Mouse (Mus musculus) limb, embryonic 13.5 days (tissue): Measurements from ENCODE around the gene Zfp787. TPM values are rescaled to one million over a fixed set of nuclear protein-coding genes. Genes with fewer than 3 reads are reported as not detected.

ENCODE experiments used
- ATAC-seq: fragments of 200-750 bp; cut with Nextera tagmentation; 2 replicates; pipeline ENCODE4 v1.8.0; 2017; ENCODE audit warnings: low read depth, moderate number of reproducible peaks, moderate TSS enrichment; ENCODE audit not compliant: low FRiP score
- H3K27ac ChIP-seq: fragments of 300-500 bp; sonication (generic); 2 replicates; pipeline ENCODE4 v1.5.1; 2015; ENCODE audit warnings: inconsistent platforms, mild to moderate bottlenecking, moderate library complexity
- H3K27me3 ChIP-seq: fragments of 300-500 bp; sonication (generic); 2 replicates; pipeline ENCODE4 v1.6.1; 2015; ENCODE audit warnings: mild to moderate bottlenecking, inconsistent platforms
- H3K36me3 ChIP-seq: fragments of 300-500 bp; sonication (generic); 2 replicates; pipeline ENCODE4 v1.6.1; 2015; ENCODE audit warnings: inconsistent platforms, mild to moderate bottlenecking, moderate library complexity
- H3K4me1 ChIP-seq: fragments of 300-500 bp; sonication (generic); 2 replicates; pipeline ENCODE4 v1.6.1; 2015; ENCODE audit warnings: inconsistent platforms
- H3K4me2 ChIP-seq: fragments of 300-500 bp; sonication (generic); replicated peaks from 2 replicates; pipeline ENCODE4 v1.6.1; 2015; ENCODE audit warnings: inconsistent platforms, mild to moderate bottlenecking, moderate library complexity
- H3K4me3 ChIP-seq: fragments of 300-500 bp; sonication (generic); 2 replicates; pipeline ENCODE4 v1.5.1; 2015; ENCODE audit warnings: moderate library complexity, mild to moderate bottlenecking, inconsistent platforms
- H3K9ac ChIP-seq: fragments of 300-500 bp; sonication (generic); 2 replicates; pipeline ENCODE4 v1.6.1; 2015; ENCODE audit warnings: mild to moderate bottlenecking, inconsistent platforms
- H3K9me3 ChIP-seq: fragments of 300-500 bp; sonication (generic); 2 replicates; pipeline ENCODE4 v1.6.1; 2016; ENCODE audit warnings: inconsistent platforms
- WGBS: fragments of 180-500 bp; shearing (Covaris S2); methylation state at CpG from one replicate; pipeline ENCODE4 v1.1.7; 2015; 5-methylcytosine and 5-hydroxymethylcytosine counted together
- polyA plus RNA-seq: library from polyadenylated mRNA; unstranded; fragments of >200 nt; fragmentation: Nextera tagmentation; extraction: Ambion mirVana; gene quantifications from 2 replicates; pipeline ENCODE4 v1.2.1, GENCODE M21; 2015

Gene Zfp787
- polyA plus RNA-seq, 1 experiment from 2014 or later = 24.2 TPM

DNA sequence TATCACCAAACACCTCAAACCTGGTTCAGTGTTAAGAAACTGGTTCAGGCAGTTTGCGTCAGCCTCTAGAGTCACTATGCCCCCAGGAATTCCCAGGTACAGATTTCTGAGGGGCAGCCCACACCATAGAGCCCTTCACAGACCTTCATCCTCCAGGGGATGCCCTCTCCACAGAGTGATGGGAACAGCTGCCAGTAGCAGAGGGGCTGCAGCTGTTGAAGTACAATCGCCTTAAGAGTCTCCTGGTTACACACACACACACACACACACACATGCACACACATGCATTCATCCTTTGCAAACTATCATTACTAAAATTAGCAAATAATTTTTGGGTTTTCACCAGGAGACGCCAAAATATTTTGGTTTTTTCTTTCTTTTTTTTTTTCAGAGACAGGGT, 3.8 kb upstream of the Zfp787 start:
- no peak for ATAC-seq
- Histone ChIP-seq H3K9ac (0 out of 2 replicates have a peak overlapping the region, but pooled peaks have one; percentile 4), H3K27ac (no peak overlapping the region)

GRCm38 (mm10) chr7:6157479-6157878, 1.7 kb upstream of the Zfp787 start:
- 74% methylated on average over 1 of the region's 1 CpGs for WGBS
- no peaks in the 10 kb centered on the region for H3K36me3 ChIP-seq
- H3K9me3 ChIP-seq = no peaks in the 10 kb centered on the region
- no peak overlapping the region for H3K9ac ChIP-seq
- peaks cover 24% of the 10 kb centered on the region for H3K4me1 ChIP-seq
- ATAC-seq = no peak
- H3K27me3 ChIP-seq = no peaks in the 10 kb centered on the region
- H3K27ac ChIP-seq = no peak overlapping the region
- H3K4me3 ChIP-seq = no peak overlapping the region
- no peak overlapping the region for H3K4me2 ChIP-seq

More for the DNA sequence above, 3.8 kb upstream of the Zfp787 start:
- Histone ChIP-seq H3K27me3 (no peaks in the 10 kb centered on the region), H3K4me1 (peaks cover 10% of the 10 kb centered on the region), H3K9me3 (no peaks in the 10 kb centered on the region), H3K4me2 (no peak overlapping the region), H3K4me3 (no peak overlapping the region), H3K36me3 (no peaks in the 10 kb centered on the region)
- 76% methylated on average over 3 of the region's 3 CpGs for WGBS

GRCm38 (mm10) chr7:6156901-6157472, 1.2 kb upstream of the Zfp787 start:
- Histone ChIP-seq H3K27me3 (no peaks in the 10 kb centered on the region), H3K4me2 (peak overlapping the region; percentile 92), H3K36me3 (no peaks in the 10 kb centered on the region), H3K9me3 (no peaks in the 10 kb centered on the region), H3K4me1 (peaks cover 27% of the 10 kb centered on the region), H3K27ac (no peak overlapping the region), H3K4me3 (peak overlapping the region; percentile 89), H3K9ac (peak overlapping the region; percentile 62)
- WGBS = 44% methylated on average over 9 of the region's 9 CpGs
- ATAC-seq = no peak

GRCm38 (mm10) chr7:6155031-6155872, 545 bp downstream of the Zfp787 start:
- Histone ChIP-seq H3K27ac (peak overlapping the region; percentile 89), H3K36me3 (no peaks in the 10 kb centered on the region), H3K27me3 (no peaks in the 10 kb centered on the region), H3K4me3 (peak overlapping the region; percentile 89), H3K9ac (peak overlapping the region; percentile 94), H3K9me3 (no peaks in the 10 kb centered on the region), H3K4me2 (peak overlapping the region; percentile 92), H3K4me1 (peaks cover 40% of the 10 kb centered on the region)
- ATAC-seq = peak; percentile 78
- WGBS = under 1% methylated on average over 61 of the region's 85 CpGs

DNA sequence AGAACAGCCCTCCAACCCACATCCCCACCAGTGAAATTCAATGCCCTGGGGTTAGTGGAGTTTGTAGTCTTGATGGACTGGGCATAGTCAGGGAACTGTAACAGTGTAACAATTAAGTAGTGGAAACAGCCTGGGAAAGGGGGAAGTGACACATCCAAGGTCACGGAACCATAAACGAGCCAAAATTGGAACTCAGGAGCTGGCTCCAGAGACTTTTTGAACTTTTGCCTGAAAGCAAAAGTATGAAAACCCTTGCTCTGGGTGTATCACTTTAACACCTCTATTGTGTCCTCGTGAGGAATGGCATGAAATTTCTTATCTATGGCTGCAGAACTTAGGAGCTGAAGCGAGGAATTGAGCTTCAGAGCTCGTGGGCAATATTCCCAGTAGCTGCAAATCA, 1.6 kb downstream of the Zfp787 start:
- no peak overlapping the region for H3K9ac ChIP-seq
- H3K36me3 ChIP-seq = no peaks in the 10 kb centered on the region
- peak overlapping the region; percentile 92 for H3K4me2 ChIP-seq
- peaks cover 43% of the 10 kb centered on the region for H3K4me1 ChIP-seq
- H3K9me3 ChIP-seq = no peaks in the 10 kb centered on the region
- H3K27me3 ChIP-seq = no peaks in the 10 kb centered on the region
- 0 out of 2 replicates have a peak overlapping the region, but pooled peaks have one; percentile 89 for H3K27ac ChIP-seq
- ATAC-seq = no peak
- 79% methylated on average over 5 of the region's 5 CpGs for WGBS
- peak overlapping the region; percentile 89 for H3K4me3 ChIP-seq

DNA sequence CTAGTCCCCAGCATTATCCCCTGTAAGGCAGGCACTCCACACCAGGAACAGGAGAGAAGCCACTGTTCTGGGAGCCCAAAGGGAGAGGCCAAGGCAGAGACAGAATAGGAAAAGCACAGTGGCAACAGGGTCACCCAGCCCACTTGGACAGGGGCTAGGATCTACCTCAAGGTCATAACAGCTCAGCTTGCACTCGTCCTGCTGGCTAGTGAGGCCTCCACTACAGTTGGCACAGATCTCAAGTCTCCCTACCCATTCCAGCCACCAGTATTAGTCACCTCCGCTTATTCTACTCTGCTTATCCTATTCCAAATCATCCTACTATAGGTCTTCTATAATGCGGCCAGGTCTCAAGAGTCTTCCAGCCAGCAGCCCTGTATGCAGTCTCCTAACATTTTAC, 2.7 kb downstream of the Zfp787 start:
- no peak for ATAC-seq
- Histone ChIP-seq H3K4me2 (no peak overlapping the region), H3K27ac (no peak overlapping the region), H3K27me3 (no peaks in the 10 kb centered on the region), H3K9ac (no peak overlapping the region), H3K4me3 (no peak overlapping the region), H3K4me1 (peaks cover 49% of the 10 kb centered on the region), H3K36me3 (no peaks in the 10 kb centered on the region), H3K9me3 (no peaks in the 10 kb centered on the region)
- WGBS = 96% methylated on average over 3 of the region's 3 CpGs

DNA sequence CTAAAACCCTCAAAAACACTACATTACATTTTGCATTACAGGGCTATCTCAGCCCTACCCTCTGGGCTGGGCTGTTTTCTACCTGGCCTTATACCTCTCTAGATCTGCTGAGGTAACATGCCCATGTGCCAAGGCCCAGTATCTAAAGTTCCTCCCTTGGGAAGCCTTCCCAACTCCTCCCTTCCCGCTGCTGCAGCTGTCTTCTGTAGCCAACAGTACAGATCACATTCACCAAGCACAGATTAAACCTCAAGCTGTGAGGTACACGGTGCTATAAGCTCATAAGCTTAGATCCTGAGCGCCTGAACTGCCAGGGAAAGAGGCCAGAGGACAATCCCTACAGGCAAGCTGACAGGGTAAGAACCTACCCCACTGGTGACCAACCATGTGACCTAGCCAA, 3.8 kb downstream of the Zfp787 start:
- H3K36me3 ChIP-seq = no peaks in the 10 kb centered on the region
- ATAC-seq = no peak
- H3K9me3 ChIP-seq = no peaks in the 10 kb centered on the region
- no peak overlapping the region for H3K4me2 ChIP-seq
- H3K27me3 ChIP-seq = no peaks in the 10 kb centered on the region
- peaks cover 52% of the 10 kb centered on the region for H3K4me1 ChIP-seq
- H3K27ac ChIP-seq = no peak overlapping the region
- H3K4me3 ChIP-seq = no peak overlapping the region
- no peak overlapping the region for H3K9ac ChIP-seq
- WGBS = 65% methylated on average over 3 of the region's 3 CpGs

GRCm38 (mm10) chr7:6151266-6151665, 4.5 kb downstream of the Zfp787 start:
- Histone ChIP-seq H3K4me1 (peaks cover 51% of the 10 kb centered on the region), H3K9me3 (no peaks in the 10 kb centered on the region), H3K4me3 (no peak overlapping the region), H3K27me3 (no peaks in the 10 kb centered on the region), H3K27ac (no peak overlapping the region), H3K36me3 (no peaks in the 10 kb centered on the region), H3K9ac (no peak overlapping the region), H3K4me2 (no peak overlapping the region)
- no peak for ATAC-seq
- 85% methylated on average over 1 of the region's 1 CpGs for WGBS

- 78% methylated on average over 5 of the region's 5 CpGs for WGBS
- Histone ChIP-seq H3K9me3 (no peaks in the 10 kb centered on the region), H3K4me2 (no peak overlapping the region), H3K9ac (no peak overlapping the region), H3K27ac (no peak overlapping the region), H3K36me3 (no peaks in the 10 kb centered on the region), H3K4me3 (no peak overlapping the region), H3K27me3 (no peaks in the 10 kb centered on the region), H3K4me1 (peaks cover 33% of the 10 kb centered on the region)
- no peak for ATAC-seq
Observed at GRCm38 (mm10) chr7:6147688-6148087, 8.1 kb downstream of the Zfp787 start.

GRCm38 (mm10) chr7:6146982-6147325, 8.8 kb downstream of the Zfp787 start:
- H3K4me2 ChIP-seq = no peak overlapping the region
- no peaks in the 10 kb centered on the region for H3K27me3 ChIP-seq
- H3K4me1 ChIP-seq = peaks cover 30% of the 10 kb centered on the region
- 67% methylated on average over 2 of the region's 2 CpGs for WGBS
- no peak overlapping the region for H3K9ac ChIP-seq
- H3K4me3 ChIP-seq = no peak overlapping the region
- H3K27ac ChIP-seq = no peak overlapping the region
- peaks cover 3% of the 10 kb centered on the region for H3K36me3 ChIP-seq
- no peaks in the 10 kb centered on the region for H3K9me3 ChIP-seq
- ATAC-seq = no peak

GRCm38 (mm10) chr7:6146194-6146981, 9.4 kb downstream of the Zfp787 start:
- peaks cover 26% of the 10 kb centered on the region for H3K4me1 ChIP-seq
- H3K4me3 ChIP-seq = no peak overlapping the region
- H3K36me3 ChIP-seq = peaks cover 8% of the 10 kb centered on the region
- peak overlapping the region; percentile 44; the same call in 1 of the 2 replicates for H3K27ac ChIP-seq
- no peak for ATAC-seq
- 84% methylated on average over 7 of the region's 7 CpGs for WGBS
- H3K4me2 ChIP-seq = no peak overlapping the region
- H3K9me3 ChIP-seq = no peaks in the 10 kb centered on the region
- H3K9ac ChIP-seq = no peak overlapping the region; the same call in 1 of the 2 replicates
- H3K27me3 ChIP-seq = no peaks in the 10 kb centered on the region
